Comparison of ENCODE assay signal across 8 mouse cellular contexts in the genomic region with DNA sequence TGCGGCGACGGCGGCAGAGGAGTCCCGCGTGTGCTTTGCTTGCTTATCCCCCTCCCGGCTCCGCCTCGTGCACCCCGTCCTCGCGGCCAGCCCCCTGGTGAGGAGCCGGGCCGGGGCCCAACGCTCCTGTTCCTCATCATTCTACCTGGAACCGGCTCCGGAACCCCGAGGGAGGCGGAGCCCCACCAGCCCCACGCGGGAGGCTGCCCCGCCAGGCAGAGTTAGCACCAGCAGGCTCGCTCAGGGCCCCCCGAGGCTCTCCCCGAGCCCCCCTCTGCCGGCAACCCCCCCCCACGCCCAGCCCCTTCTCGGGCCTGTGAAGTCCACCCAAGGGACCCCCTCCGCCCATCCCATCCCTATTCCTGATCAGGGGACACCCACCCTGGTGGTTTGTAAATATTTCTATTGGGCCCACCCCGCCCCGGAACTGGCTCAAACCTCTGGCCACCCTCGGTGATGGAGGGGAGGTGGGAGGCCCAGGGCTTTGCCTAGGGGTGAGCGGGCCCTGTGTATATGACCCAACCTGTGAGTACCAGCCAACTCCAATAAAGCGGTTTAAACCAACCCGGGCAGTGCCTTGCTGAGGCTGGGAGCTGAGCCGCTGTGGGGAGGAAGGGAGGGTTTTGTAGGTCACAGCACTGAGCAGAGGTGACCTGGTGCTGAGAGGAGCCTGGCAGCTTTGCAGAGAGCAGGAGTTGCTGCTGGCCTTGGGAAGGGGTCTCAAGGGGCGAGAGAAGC. TPM values are rescaled to one million over a fixed set of nuclear protein-coding genes. Genes with fewer than 3 reads are reported as not detected.
DNase-seq lines count a peak whose midpoint lies in the region; ATAC-seq lines count a peak whose summit lies in the region.

No protein-coding gene starts in this region.

- H3K9me3 ChIP-seq in heart, embryonic 10.5 days, result no peaks in the 10 kb centered on the region
- no peaks in the 10 kb centered on the region for H3K9me3 ChIP-seq in kidney, embryonic 16.5 days (ENCODE audit: low read length)
- no peaks in the 10 kb centered on the region for H3K9me3 ChIP-seq in neural tube, embryonic 14.5 days (ENCODE audit: control insufficient read depth, low read length)

- 10% methylated on average over 37 of the region's 37 CpGs for WGBS in heart, embryonic 10.5 days
- 9% methylated on average over 32 of the region's 37 CpGs for WGBS in kidney, embryonic 16.5 days
- 10% methylated on average over 37 of the region's 37 CpGs for WGBS in neural tube, embryonic 14.5 days

- H3K4me1 ChIP-seq in heart, embryonic 10.5 days, result peaks cover 32% of the 10 kb centered on the region
- peaks cover 24% of the 10 kb centered on the region for H3K4me1 ChIP-seq in kidney, embryonic 16.5 days (ENCODE audit: insufficient read depth, low read length)
- peaks cover 22% of the 10 kb centered on the region for H3K4me1 ChIP-seq in neural tube, embryonic 14.5 days (ENCODE audit: control insufficient read depth, insufficient read depth, low read length)

- H3K36me3 ChIP-seq in heart, embryonic 10.5 days, result no peaks in the 10 kb centered on the region
- no peaks in the 10 kb centered on the region for H3K36me3 ChIP-seq in kidney, embryonic 16.5 days (ENCODE audit: insufficient read depth, low read length)
- H3K36me3 ChIP-seq in neural tube, embryonic 14.5 days (ENCODE audit: control insufficient read depth, insufficient read depth, low read length), result no peaks in the 10 kb centered on the region

- peak overlapping the region; percentile 98 for H3K4me2 ChIP-seq in kidney, embryonic 16.5 days (replicated peaks; ENCODE audit: low read depth, low read length)
- H3K4me2 ChIP-seq in neural tube, embryonic 14.5 days (ENCODE audit: low read depth, low read length), result peak overlapping the region; percentile 72

- peak; percentile 60 for DNase-seq in retina, adult 2 months (ENCODE audit: low read depth, low spot score)
- DNase-seq in retina, embryonic 14.5 days (ENCODE audit: low spot score), result no peak
- no peak for DNase-seq in heart, embryonic 10.5 days (ENCODE audit: low spot score)
- DNase-seq in urinary bladder, postnatal 36 days (ENCODE audit: low spot score in 2 of 2), result no peak
- DNase-seq in spleen, postnatal 4 days (ENCODE audit: low spot score in 2 of 2), result no peak

- peak overlapping the region; percentile 78 for H3K27ac ChIP-seq in heart, embryonic 10.5 days
- H3K27ac ChIP-seq in kidney, embryonic 16.5 days (ENCODE audit: low read length), result no peak overlapping the region
- peak overlapping the region; percentile 0; the same call in 1 of the 2 replicates for H3K27ac ChIP-seq in neural tube, embryonic 14.5 days (ENCODE audit: low read depth, low read length)

- peak; percentile 60 for ATAC-seq in kidney, embryonic 16.5 days (ENCODE audit: low FRiP score, low TSS enrichment)
- no peak for ATAC-seq in neural tube, embryonic 14.5 days (ENCODE audit: low read depth)
- no peak for ATAC-seq in CD4-positive, CD25-positive, alpha-beta regulatory T cell, adult 4 months

- peak overlapping the region; percentile 66 for H3K4me3 ChIP-seq in heart, embryonic 10.5 days
- H3K4me3 ChIP-seq in kidney, embryonic 16.5 days (ENCODE audit: low read length), result peak overlapping the region; percentile 57
- H3K4me3 ChIP-seq in neural tube, embryonic 14.5 days (ENCODE audit: low read depth, low read length), result peak overlapping the region; percentile 36

- peaks cover 44% of the 10 kb centered on the region for H3K27me3 ChIP-seq in heart, embryonic 10.5 days (ENCODE audit: insufficient read depth, poor library complexity, severe bottlenecking)
- peaks cover 28% of the 10 kb centered on the region for H3K27me3 ChIP-seq in kidney, embryonic 16.5 days (ENCODE audit: insufficient read depth, low read length)
- H3K27me3 ChIP-seq in neural tube, embryonic 14.5 days (ENCODE audit: control insufficient read depth, insufficient read depth, low read length), result no peaks in the 10 kb centered on the region

- H3K9ac ChIP-seq in kidney, embryonic 16.5 days (replicated peaks; ENCODE audit: low read length), result peak overlapping the region; percentile 77
- H3K9ac ChIP-seq in neural tube, embryonic 14.5 days (replicated peaks; ENCODE audit: low read depth, low read length), result peak overlapping the region; percentile 56

RNA-seq across cellular contexts. Expression of gene Vstm2l, which starts 29.9 kb away (rescaled TPM):
- 0.09 TPM in 1 of 2 replicates, not detected in the other for polyA plus RNA-seq in heart, embryonic 10.5 days (2016; fragmentation: Nextera tagmentation; extraction: Ambion mirVana)
- 0.21 and 0.22 TPM in 2 replicates for polyA plus RNA-seq in kidney, embryonic 16.5 days (2015; fragmentation: Nextera tagmentation; extraction: Ambion mirVana)
- polyA plus RNA-seq in neural tube, embryonic 14.5 days (2014; fragmentation: Nextera tagmentation; extraction: Ambion mirVana), result 46.5 and 60.0 TPM in 2 replicates
- not detected for polyA plus RNA-seq in CD4-positive, CD25-positive, alpha-beta regulatory T cell, adult 4 months (2017; shearing (Covaris generic))

Comparison
In these comparisons a context has a peak if more than half of its experiments do, and no peak if none do; other contexts are left out.
1. RNA of gene Vstm2l, which starts 29.9 kb away (polyA plus RNA-seq): 46.5 to 60.0 TPM in neural tube, embryonic 14.5 days; 0.21 to 0.22 TPM in kidney, embryonic 16.5 days, 0.09 TPM in heart, embryonic 10.5 days and not detected in CD4-positive, CD25-positive, alpha-beta regulatory T cell, adult 4 months; every median in the first group is over 10 times any median in the second.
2. Peak in every context shown above with its lines, with median percentiles within 50 percentile points of each other: H3K4me3 ChIP-seq.